Mouse (Mus musculus) intestine, embryonic 14.5 days (tissue): Measurements from ENCODE around the gene Slc6a12. TPM values are rescaled to one million over a fixed set of nuclear protein-coding genes. Genes with fewer than 3 reads are reported as not detected.
"Not testable (repeated sequence)": the region's sequence is repeated elsewhere in the genome, so short reads cannot be mapped to it uniquely, and the experiment has no call there.

Experiments used
- ATAC-seq: fragments of 200-750 bp; cut with Nextera tagmentation; replicated peaks from 2 replicates; pipeline ENCODE4 v1.8.0; 2017; ENCODE audit warnings: low read depth, moderate number of reproducible peaks, moderate TSS enrichment, moderate library complexity; ENCODE audit not compliant: low FRiP score, low TSS enrichment
- DNase-seq: peaks from one replicate; pipeline ENCODE4 v3.0.0-alpha.2; 2018; ENCODE audit warnings: low spot score
- H3K27ac ChIP-seq: fragments of 300-500 bp; sonication (generic); 2 replicates; pipeline ENCODE4 v1.5.1; 2014; ENCODE audit warnings: low read depth, mild to moderate bottlenecking, control low read depth
- H3K27me3 ChIP-seq: fragments of 300-500 bp; sonication (generic); replicated peaks from 2 replicates; pipeline ENCODE4 v1.6.1; 2014; ENCODE audit warnings: low read length, control low read depth; ENCODE audit not compliant: control insufficient read depth, insufficient read depth
- H3K36me3 ChIP-seq: fragments of 300-500 bp; sonication (generic); 2 replicates; pipeline ENCODE4 v1.6.1; 2014; ENCODE audit warnings: low read length, control low read depth; ENCODE audit not compliant: control insufficient read depth, insufficient read depth
- H3K4me1 ChIP-seq: fragments of 300-500 bp; sonication (generic); replicated peaks from 2 replicates; pipeline ENCODE4 v1.6.1; 2014; ENCODE audit warnings: low read length, control low read depth, mixed read lengths; ENCODE audit not compliant: control insufficient read depth, insufficient read depth
- H3K4me2 ChIP-seq: fragments of 300-500 bp; sonication (generic); 2 replicates; pipeline ENCODE4 v1.6.1; 2014; ENCODE audit warnings: low read length
- H3K4me3 ChIP-seq: fragments of 300-500 bp; sonication (generic); 2 replicates; pipeline ENCODE4 v1.5.1; 2014; ENCODE audit warnings: low read depth, low read length, control low read depth, mixed read lengths
- H3K9ac ChIP-seq: fragments of 300-500 bp; sonication (generic); 2 replicates; pipeline ENCODE4 v1.6.1; 2014; ENCODE audit warnings: mild to moderate bottlenecking, low read length
- H3K9me3 ChIP-seq: fragments of 300-500 bp; sonication (generic); 2 replicates; pipeline ENCODE4 v1.6.1; 2016; ENCODE audit warnings: low read length, control low read depth; ENCODE audit not compliant: control insufficient read depth
- WGBS: fragments of 180-500 bp; shearing (Covaris S2); extraction: QIAGEN DNeasy Blood & Tissue Kit; methylation state at CpG from one replicate; pipeline ENCODE4 v1.1.7; 2014; 5-methylcytosine and 5-hydroxymethylcytosine counted together
- polyA plus RNA-seq: library from polyadenylated mRNA; unstranded; fragments of >200 nt; fragmentation: Nextera tagmentation; extraction: Ambion mirVana; gene quantifications from 2 replicates; pipeline ENCODE4 v1.2.1, GENCODE M21; 2014

Slc6a12 gene
- polyA plus RNA-seq, 1 experiment from 2014 or later: not detected

GRCm38 (mm10) chr6:121356041-121356440 is 13.2 kb downstream of the Slc6a12 start:
- ATAC-seq (no peak), DNase-seq (no peak)
- H3K4me3 ChIP-seq: no peak overlapping the region
- no peaks in the 10 kb centered on the region for H3K27me3 ChIP-seq
- no peaks in the 10 kb centered on the region for H3K4me1 ChIP-seq
- no peaks in the 10 kb centered on the region for H3K36me3 ChIP-seq
- H3K4me2 ChIP-seq: no peak overlapping the region
- WGBS: 81% methylated on average over 1 of the region's 1 CpGs
- H3K27ac ChIP-seq: no peak overlapping the region
- H3K9me3 ChIP-seq: no peaks in the 10 kb centered on the region
- H3K9ac ChIP-seq: no peak overlapping the region

- 83% methylated on average over 6 of the region's 6 CpGs for WGBS
- H3K27me3 ChIP-seq: no peaks in the 10 kb centered on the region
- no peak overlapping the region for H3K27ac ChIP-seq
- no peak overlapping the region for H3K4me3 ChIP-seq
- no peak overlapping the region for H3K4me2 ChIP-seq
- no peak overlapping the region for H3K9ac ChIP-seq
- H3K9me3 ChIP-seq: no peaks in the 10 kb centered on the region
- DNase-seq (no peak), ATAC-seq (no peak)
- H3K4me1 ChIP-seq: no peaks in the 10 kb centered on the region
- no peaks in the 10 kb centered on the region for H3K36me3 ChIP-seq
Measured at GRCm38 (mm10) chr6:121357232-121357631, 14.4 kb downstream of the Slc6a12 start.

- no peak overlapping the region for H3K9ac ChIP-seq
- no peaks in the 10 kb centered on the region for H3K9me3 ChIP-seq
- no peaks in the 10 kb centered on the region for H3K36me3 ChIP-seq
- 71% methylated on average over 6 of the region's 6 CpGs for WGBS
- no peak overlapping the region for H3K27ac ChIP-seq
- no peaks in the 10 kb centered on the region for H3K4me1 ChIP-seq
- no peak overlapping the region for H3K4me2 ChIP-seq
- no peaks in the 10 kb centered on the region for H3K27me3 ChIP-seq
- H3K4me3 ChIP-seq: no peak overlapping the region
- ATAC-seq (no peak), DNase-seq (no peak)
Measured at GRCm38 (mm10) chr6:121363061-121363460, 20.2 kb downstream of the Slc6a12 start.

GRCm38 (mm10) chr6:121363956-121364355 is 21.1 kb downstream of the Slc6a12 start:
- DNase-seq: no peak
- WGBS: 81% methylated on average over 4 of the region's 4 CpGs

GRCm38 (mm10) chr6:121366537-121366936 is 23.7 kb downstream of the Slc6a12 start:
- DNase-seq: peak; percentile 66
- WGBS: 9% methylated on average over 2 of the region's 2 CpGs
- not testable (repeated sequence) for H3K4me1 ChIP-seq

More at GRCm38 (mm10) chr6:121363956-121364355, 21.1 kb downstream of the Slc6a12 start:
- Histone ChIP-seq H3K9me3 (no peaks in the 10 kb centered on the region), H3K36me3 (no peaks in the 10 kb centered on the region), H3K4me2 (no peak overlapping the region), H3K4me3 (no peak overlapping the region), H3K9ac (no peak overlapping the region), H3K27me3 (no peaks in the 10 kb centered on the region), H3K27ac (no peak overlapping the region), H3K4me1 (no peaks in the 10 kb centered on the region)
- ATAC-seq: no peak

GRCm38 (mm10) chr6:121367099-121367498 is 24.2 kb downstream of the Slc6a12 start:
- DNase-seq: no peak
- H3K27me3 ChIP-seq: no peaks in the 10 kb centered on the region
- no peak overlapping the region for H3K9ac ChIP-seq
- no peak overlapping the region for H3K4me3 ChIP-seq
- no peaks in the 10 kb centered on the region for H3K36me3 ChIP-seq
- H3K27ac ChIP-seq: no peak overlapping the region
- H3K4me2 ChIP-seq: no peak overlapping the region
- no peaks in the 10 kb centered on the region for H3K4me1 ChIP-seq
- H3K9me3 ChIP-seq: no peaks in the 10 kb centered on the region
- WGBS: 55% methylated on average over 3 of the region's 3 CpGs
- no peak for ATAC-seq

More at GRCm38 (mm10) chr6:121366537-121366936, 23.7 kb downstream of the Slc6a12 start:
- not testable (repeated sequence) for H3K27ac ChIP-seq, H3K4me3 ChIP-seq, H3K4me2 ChIP-seq, H3K9ac ChIP-seq, H3K27me3 ChIP-seq, H3K9me3 ChIP-seq, ATAC-seq, H3K36me3 ChIP-seq

- no peak overlapping the region for H3K4me2 ChIP-seq
- H3K4me1 ChIP-seq: no peaks in the 10 kb centered on the region
- DNase-seq (no peak), ATAC-seq (peak; percentile 61; the same call in 1 of the 2 replicates)
- H3K9me3 ChIP-seq: no peaks in the 10 kb centered on the region
- no peaks in the 10 kb centered on the region for H3K36me3 ChIP-seq
- no peaks in the 10 kb centered on the region for H3K27me3 ChIP-seq
- no peak overlapping the region for H3K4me3 ChIP-seq
- H3K9ac ChIP-seq: no peak overlapping the region
- WGBS: 58% methylated on average over 10 of the region's 10 CpGs
- no peak overlapping the region for H3K27ac ChIP-seq
Measured at GRCm38 (mm10) chr6:121371197-121371980, 28.5 kb downstream of the Slc6a12 start.

- Histone ChIP-seq H3K27ac (no peak overlapping the region), H3K4me1 (no peaks in the 10 kb centered on the region), H3K4me3 (no peak overlapping the region), H3K9ac (no peak overlapping the region), H3K4me2 (no peak overlapping the region), H3K27me3 (no peaks in the 10 kb centered on the region), H3K36me3 (no peaks in the 10 kb centered on the region), H3K9me3 (no peaks in the 10 kb centered on the region)
- WGBS: 65% methylated on average over 12 of the region's 12 CpGs
- DNase-seq: no peak
- no peak for ATAC-seq
Measured at GRCm38 (mm10) chr6:121376159-121376558, 33.3 kb downstream of the Slc6a12 start.

GRCm38 (mm10) chr6:121378256-121378655 is 35.4 kb downstream of the Slc6a12 start:
- 64% methylated on average over 4 of the region's 4 CpGs for WGBS
- no peaks in the 10 kb centered on the region for H3K9me3 ChIP-seq
- no peaks in the 10 kb centered on the region for H3K4me1 ChIP-seq
- H3K9ac ChIP-seq: no peak overlapping the region
- no peaks in the 10 kb centered on the region for H3K36me3 ChIP-seq
- no peaks in the 10 kb centered on the region for H3K27me3 ChIP-seq
- DNase-seq (no peak), ATAC-seq (no peak)
- H3K27ac ChIP-seq: no peak overlapping the region
- H3K4me3 ChIP-seq: no peak overlapping the region
- H3K4me2 ChIP-seq: no peak overlapping the region
